Mouse (Mus musculus): ENCODE measurements at regions not wholly inside any gene's neighbourhood (a gene's known extent, or its start where the extent isn't known, plus 50 kb on each side); places are given as distances from the start of the nearest gene placed in this dataset.

DNA sequence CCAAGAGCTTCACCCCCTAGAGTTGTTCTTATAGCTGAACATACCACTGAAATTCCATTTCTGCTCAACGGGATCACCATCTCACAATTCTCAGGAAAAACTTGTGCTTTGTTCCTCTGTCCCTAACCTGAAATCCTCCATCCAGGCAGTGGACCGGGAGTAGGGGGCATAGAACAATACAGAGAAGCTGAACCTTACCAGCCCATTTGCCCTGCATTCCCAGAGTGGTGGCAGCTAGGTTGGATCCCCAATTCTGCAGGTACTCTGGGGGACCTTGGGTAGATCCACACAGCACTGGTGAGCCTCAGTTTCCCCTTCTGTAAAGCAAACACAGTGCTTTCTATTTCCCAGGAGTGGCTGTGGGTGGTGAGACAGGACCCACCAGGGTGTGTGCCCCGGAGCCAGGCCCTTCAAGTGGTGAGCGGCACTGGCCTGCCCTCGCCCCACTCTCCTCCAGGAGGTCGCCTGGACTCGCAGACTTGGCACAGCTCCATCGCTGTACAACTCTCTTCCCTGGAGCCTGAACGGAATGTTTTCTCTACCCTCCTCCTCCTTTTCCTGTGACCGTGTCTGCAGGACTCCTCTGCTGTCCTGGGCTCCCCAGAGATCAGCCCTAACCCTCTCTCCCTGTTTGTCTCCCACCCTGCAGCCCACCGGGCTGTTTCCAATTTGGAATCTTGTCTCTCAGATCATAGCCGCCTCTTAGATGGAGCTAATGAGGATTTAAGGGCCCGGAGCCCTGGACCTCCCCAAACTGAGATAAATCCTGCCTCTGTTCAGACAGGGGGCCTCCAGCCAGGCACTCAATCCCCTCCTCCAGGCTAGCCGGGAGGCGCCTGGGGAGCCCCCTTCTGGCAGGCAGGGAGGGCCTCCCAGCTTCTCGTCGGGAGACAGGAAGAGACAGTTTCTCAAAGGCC lies 52.3 kb upstream of the Cux1 start:
- no peaks in the 10 kb centered on the region for H3K9me3 ChIP-seq
- no peak overlapping the region for H3K9ac ChIP-seq
- WGBS, result 8% methylated on average over 17 of the region's 17 CpGs
- no peak for ATAC-seq (ENCODE audit: low FRiP score)
- no peak overlapping the region for H3K27ac ChIP-seq
- peaks cover 16% of the 10 kb centered on the region for H3K4me1 ChIP-seq
- H3K4me2 ChIP-seq, result peak overlapping the region; percentile 24; the same call in 1 of the 2 replicates
- no peak overlapping the region for H3K4me3 ChIP-seq (replicated peaks)
- no peaks in the 10 kb centered on the region for H3K36me3 ChIP-seq (replicated peaks)
- peaks cover 55% of the 10 kb centered on the region for H3K27me3 ChIP-seq

DNA sequence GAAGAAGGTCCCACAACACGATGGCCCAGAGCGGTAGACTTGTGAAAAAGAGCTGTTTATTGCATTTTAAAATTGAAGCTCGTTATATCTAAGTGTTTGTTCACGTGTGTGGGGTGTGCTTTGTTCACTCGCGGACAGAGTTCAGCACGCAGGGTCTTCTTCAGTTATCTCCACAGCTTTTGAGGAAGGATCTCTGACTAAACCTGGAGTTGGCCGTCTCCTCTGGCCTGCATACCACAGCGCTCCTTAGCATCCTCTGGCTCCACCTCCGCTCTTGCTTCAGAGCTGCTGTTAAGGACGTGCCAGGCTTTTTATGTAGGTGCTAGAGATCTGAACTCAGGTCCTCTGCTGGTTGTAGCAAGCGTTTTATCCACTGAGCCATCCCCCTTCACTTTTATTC lies 52.9 kb upstream of the Cux1 start:
- Histone ChIP-seq H3K27me3 (peaks cover 60% of the 10 kb centered on the region), H3K9me3 (no peaks in the 10 kb centered on the region), H3K27ac (no peak overlapping the region), H3K4me2 (0 out of 2 replicates have a peak overlapping the region, but pooled peaks have one; percentile 24), H3K4me3 (replicated peaks) (no peak overlapping the region), H3K9ac (no peak overlapping the region), H3K36me3 (replicated peaks) (no peaks in the 10 kb centered on the region), H3K4me1 (peaks cover 16% of the 10 kb centered on the region)
- 28% methylated on average over 12 of the region's 12 CpGs for WGBS
- no peak for ATAC-seq (ENCODE audit: low FRiP score)

DNA sequence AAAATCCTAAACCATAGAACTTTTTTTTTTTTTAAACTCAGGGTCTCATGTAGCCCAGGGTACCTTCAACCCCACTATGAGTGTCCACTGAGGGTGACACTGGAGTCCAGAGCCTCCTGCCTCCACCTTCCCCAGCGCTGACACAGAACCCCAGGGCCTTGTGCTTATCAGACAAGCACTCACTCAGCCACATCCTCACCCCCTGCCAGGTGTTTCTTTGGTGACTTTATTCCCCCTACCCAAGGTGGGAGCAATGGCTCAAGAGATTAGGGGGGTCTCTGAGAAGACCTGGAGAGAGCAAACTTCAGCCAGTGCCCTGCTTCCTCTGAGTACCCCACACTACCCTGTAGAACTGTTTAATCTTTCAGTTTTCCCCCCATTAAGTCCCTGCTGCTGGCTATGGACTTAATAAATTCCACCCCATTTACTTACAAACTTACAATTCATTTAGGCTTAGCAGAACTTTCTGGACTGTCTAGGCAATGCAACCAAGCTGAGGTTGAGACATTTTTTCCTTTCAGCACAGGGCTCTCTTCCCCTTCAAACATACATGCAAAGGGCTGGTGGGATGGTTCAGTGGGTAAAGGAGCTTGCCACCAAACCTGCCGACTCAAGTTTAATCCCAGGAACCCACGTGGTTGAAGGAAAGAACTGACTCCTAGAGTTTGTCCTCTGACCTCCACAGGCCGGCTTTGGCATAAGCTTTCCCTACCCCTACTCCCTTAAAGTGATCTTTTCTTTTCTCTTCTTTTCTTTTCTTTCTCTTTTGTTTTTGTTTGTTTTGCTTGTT lies 54.2 kb upstream of the Cux1 start:
- Histone ChIP-seq H3K27me3 (peaks cover 61% of the 10 kb centered on the region), H3K9ac (no peak overlapping the region), H3K4me3 (replicated peaks) (no peak overlapping the region), H3K36me3 (replicated peaks) (no peaks in the 10 kb centered on the region), H3K4me1 (peaks cover 16% of the 10 kb centered on the region), H3K27ac (no peak overlapping the region), H3K4me2 (no peak overlapping the region), H3K9me3 (no peaks in the 10 kb centered on the region)
- no peak for ATAC-seq (ENCODE audit: low FRiP score)
- 32% methylated on average over 4 of the region's 4 CpGs for WGBS

DNA sequence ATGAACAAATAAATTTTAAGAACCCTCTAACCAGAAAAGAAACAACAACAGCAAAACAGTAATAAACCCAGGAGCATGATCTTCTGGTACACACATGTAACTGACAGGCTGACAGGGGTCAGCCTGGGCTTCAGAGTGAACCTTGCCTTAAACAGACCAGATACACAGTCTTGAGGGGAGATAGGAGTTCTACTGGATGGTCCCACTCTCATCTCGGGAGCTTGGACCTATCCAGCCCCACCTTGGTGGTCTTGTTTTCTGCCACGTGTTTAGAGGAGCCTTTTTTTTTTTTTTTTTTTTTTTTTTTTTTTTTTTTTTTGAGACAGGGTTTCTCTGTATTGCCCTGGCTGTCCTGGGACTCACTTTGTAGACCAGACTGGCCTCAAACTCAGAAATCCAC lies 54.9 kb upstream of the Cux1 start:
- Histone ChIP-seq H3K4me3 (replicated peaks) (no peak overlapping the region), H3K27ac (no peak overlapping the region), H3K27me3 (peaks cover 61% of the 10 kb centered on the region), H3K9me3 (no peaks in the 10 kb centered on the region), H3K36me3 (replicated peaks) (no peaks in the 10 kb centered on the region), H3K4me1 (peaks cover 16% of the 10 kb centered on the region), H3K4me2 (no peak overlapping the region), H3K9ac (no peak overlapping the region)
- no peak for ATAC-seq (ENCODE audit: low FRiP score)
- 22% methylated on average over 2 of the region's 2 CpGs for WGBS

GRCm38 (mm10) chr5:136622721-136623542 lies 55.6 kb upstream of the Cux1 start:
- Histone ChIP-seq H3K4me2 (peak overlapping the region; percentile 69), H3K36me3 (replicated peaks) (no peaks in the 10 kb centered on the region), H3K4me3 (replicated peaks) (peak overlapping the region; percentile 42), H3K27me3 (peaks cover 61% of the 10 kb centered on the region), H3K4me1 (peaks cover 16% of the 10 kb centered on the region), H3K9ac (peak overlapping the region; percentile 38; the same call in 1 of the 2 replicates), H3K9me3 (no peaks in the 10 kb centered on the region), H3K27ac (no peak overlapping the region)
- no peak for ATAC-seq (ENCODE audit: low FRiP score)
- WGBS, result 3% methylated on average over 43 of the region's 43 CpGs

DNA sequence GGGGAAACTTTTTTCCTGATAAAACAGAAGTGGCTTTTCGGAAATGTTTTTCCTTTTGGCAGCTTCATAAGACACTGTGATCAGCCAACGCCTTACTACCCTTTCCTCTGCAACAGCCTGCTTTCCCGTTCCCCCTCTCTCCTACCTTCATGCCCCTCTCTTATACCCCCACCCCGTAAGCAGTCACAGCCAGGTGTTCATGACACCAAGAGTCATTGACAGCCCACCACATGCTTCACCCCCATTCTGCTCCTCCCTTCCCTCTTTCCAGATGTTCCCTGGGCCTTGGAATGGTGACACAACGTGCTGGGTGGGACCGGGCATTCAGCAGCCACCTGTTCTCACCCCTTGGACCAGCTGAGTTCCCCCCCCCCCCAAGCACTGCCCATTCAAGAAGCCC lies 56.5 kb upstream of the Cux1 start:
- H3K4me3 ChIP-seq (replicated peaks), result no peak overlapping the region
- no peak overlapping the region for H3K27ac ChIP-seq
- WGBS, result 68% methylated on average over 6 of the region's 6 CpGs
- peaks cover 57% of the 10 kb centered on the region for H3K27me3 ChIP-seq
- no peaks in the 10 kb centered on the region for H3K9me3 ChIP-seq
- H3K4me2 ChIP-seq, result no peak overlapping the region
- ATAC-seq (ENCODE audit: low FRiP score), result no peak
- no peak overlapping the region for H3K9ac ChIP-seq
- no peaks in the 10 kb centered on the region for H3K36me3 ChIP-seq (replicated peaks)
- peaks cover 16% of the 10 kb centered on the region for H3K4me1 ChIP-seq

DNA sequence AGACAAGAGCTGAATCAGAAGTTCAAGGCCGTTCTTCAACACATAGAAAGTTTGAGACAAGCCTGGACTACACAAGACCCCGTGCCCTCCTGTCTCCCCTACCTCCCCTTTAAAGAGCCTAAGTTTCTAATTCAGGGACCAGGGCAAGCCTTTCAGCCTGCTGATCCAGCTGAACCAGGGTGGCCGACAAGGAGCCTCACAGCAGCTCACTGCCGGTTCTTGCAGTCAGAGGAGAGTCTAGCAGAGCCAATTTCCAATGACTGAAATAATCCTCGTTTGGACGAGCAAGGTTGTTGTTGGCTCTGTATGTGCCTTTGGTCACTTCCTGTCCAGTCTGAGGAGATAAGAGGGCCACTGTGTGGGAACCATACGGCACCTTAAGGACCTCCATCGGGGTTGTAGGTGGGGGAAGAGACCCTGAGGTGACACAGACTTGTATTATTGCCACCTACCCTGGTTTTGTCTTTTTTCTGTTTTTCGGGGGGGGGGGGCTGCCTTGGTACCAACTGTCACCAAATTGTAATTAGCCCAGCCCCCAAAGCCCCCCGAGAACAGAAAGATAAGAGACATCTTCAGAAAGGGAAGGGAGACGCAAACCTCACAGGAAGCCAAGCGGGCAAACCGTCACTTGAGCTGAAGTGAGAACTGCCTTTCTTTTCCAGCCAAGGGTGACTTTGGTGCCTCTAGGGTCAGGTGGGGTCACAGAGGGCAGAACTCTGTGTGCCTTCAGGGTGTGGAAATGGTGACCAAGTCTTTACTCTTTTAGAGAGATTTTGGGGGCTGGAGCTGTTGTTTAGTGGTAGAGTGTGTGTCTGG lies 58.1 kb upstream of the Cux1 start:
- Histone ChIP-seq H3K4me1 (peaks cover 5% of the 10 kb centered on the region), H3K4me3 (replicated peaks) (no peak overlapping the region), H3K4me2 (no peak overlapping the region), H3K36me3 (replicated peaks) (no peaks in the 10 kb centered on the region), H3K9me3 (no peaks in the 10 kb centered on the region), H3K27me3 (peaks cover 41% of the 10 kb centered on the region), H3K9ac (no peak overlapping the region), H3K27ac (no peak overlapping the region)
- 71% methylated on average over 13 of the region's 13 CpGs for WGBS
- no peak for ATAC-seq (ENCODE audit: low FRiP score)

- Histone ChIP-seq H3K9ac (no peak overlapping the region), H3K4me2 (no peak overlapping the region), H3K36me3 (replicated peaks) (no peaks in the 10 kb centered on the region), H3K4me1 (peaks cover 4% of the 10 kb centered on the region), H3K9me3 (no peaks in the 10 kb centered on the region), H3K27me3 (peaks cover 32% of the 10 kb centered on the region), H3K27ac (no peak overlapping the region), H3K4me3 (replicated peaks) (no peak overlapping the region)
- 45% methylated on average over 4 of the region's 4 CpGs for WGBS
- no peak for ATAC-seq (ENCODE audit: low FRiP score)
Measured at GRCm38 (mm10) chr5:136626142-136626771, 59.0 kb upstream of the Cux1 start.

DNA sequence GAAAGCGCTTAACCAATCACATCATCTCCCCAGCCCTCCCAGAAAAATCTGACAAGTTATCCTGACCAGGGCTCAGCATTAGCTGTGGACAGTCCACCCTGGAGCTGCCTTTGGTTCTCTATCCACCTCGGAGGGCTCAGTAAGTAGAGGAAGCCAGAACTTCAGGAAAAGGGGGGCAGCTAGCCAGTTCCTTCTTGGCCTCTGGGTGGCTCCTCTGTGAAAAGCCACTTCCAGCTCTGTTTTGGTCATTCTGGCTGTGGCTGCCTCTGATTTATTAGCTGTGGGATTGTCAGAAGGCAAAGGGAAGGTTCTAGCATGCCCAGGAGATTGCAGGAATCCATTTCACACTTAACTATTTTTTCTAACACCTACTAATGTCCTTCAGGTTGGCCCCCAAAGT lies 59.6 kb upstream of the Cux1 start:
- Histone ChIP-seq H3K4me3 (replicated peaks) (no peak overlapping the region), H3K4me2 (no peak overlapping the region), H3K4me1 (peaks cover 4% of the 10 kb centered on the region), H3K9ac (no peak overlapping the region), H3K27ac (no peak overlapping the region), H3K27me3 (peaks cover 26% of the 10 kb centered on the region), H3K9me3 (no peaks in the 10 kb centered on the region), H3K36me3 (replicated peaks) (no peaks in the 10 kb centered on the region)
- WGBS, result 89% methylated on average over 2 of the region's 2 CpGs
- no peak for ATAC-seq (ENCODE audit: low FRiP score)

DNA sequence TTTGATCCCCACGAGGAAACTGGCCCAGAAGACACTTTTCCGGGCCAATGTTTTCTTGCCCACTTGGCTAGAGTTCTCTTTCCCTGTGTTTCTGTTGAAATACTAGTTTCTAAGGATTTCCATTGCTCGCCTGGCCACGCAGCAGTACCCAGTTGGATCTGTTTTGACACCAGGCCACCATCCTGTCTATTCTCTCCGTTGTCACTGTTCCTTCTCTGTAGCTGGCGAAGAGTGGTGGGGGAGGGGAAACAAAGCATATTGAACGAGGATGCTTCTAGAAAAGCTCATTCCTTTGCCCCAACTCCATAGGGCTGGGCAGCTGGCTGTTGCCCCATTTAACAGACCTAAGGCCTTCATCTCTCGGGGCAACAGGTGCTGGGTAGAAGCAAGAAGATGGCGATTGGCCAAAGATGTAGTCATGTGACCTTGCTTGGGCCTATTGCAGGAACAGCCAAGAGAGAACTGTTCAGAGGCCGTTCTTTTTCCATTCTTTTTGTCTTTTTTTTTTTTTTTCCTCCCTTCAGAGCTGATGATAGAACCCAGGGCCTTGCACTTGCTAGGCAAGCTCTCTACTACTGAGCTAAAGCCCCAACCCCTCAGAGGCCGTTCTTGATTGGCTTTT lies 60.5 kb upstream of the Cux1 start:
- no peak overlapping the region for H3K27ac ChIP-seq
- H3K9me3 ChIP-seq, result no peaks in the 10 kb centered on the region
- H3K9ac ChIP-seq, result no peak overlapping the region
- peaks cover 18% of the 10 kb centered on the region for H3K27me3 ChIP-seq
- H3K4me2 ChIP-seq, result no peak overlapping the region
- no peak for ATAC-seq (ENCODE audit: low FRiP score)
- H3K4me1 ChIP-seq, result peaks cover 2% of the 10 kb centered on the region
- WGBS, result 78% methylated on average over 11 of the region's 11 CpGs
- H3K4me3 ChIP-seq (replicated peaks), result no peak overlapping the region
- H3K36me3 ChIP-seq (replicated peaks), result no peaks in the 10 kb centered on the region

- H3K4me2 ChIP-seq, result no peak overlapping the region
- H3K27ac ChIP-seq, result no peak overlapping the region
- no peak overlapping the region for H3K4me3 ChIP-seq (replicated peaks)
- no peaks in the 10 kb centered on the region for H3K9me3 ChIP-seq
- WGBS, result 97% methylated on average over 5 of the region's 5 CpGs
- peaks cover 14% of the 10 kb centered on the region for H3K27me3 ChIP-seq
- H3K4me1 ChIP-seq, result no peaks in the 10 kb centered on the region
- no peak overlapping the region for H3K9ac ChIP-seq
- no peaks in the 10 kb centered on the region for H3K36me3 ChIP-seq (replicated peaks)
- ATAC-seq (ENCODE audit: low FRiP score), result no peak
Measured at GRCm38 (mm10) chr5:136628502-136628901, 61.2 kb upstream of the Cux1 start.
